ENCODE assay signal across 35 mouse cellular contexts in genomic region chr8:107578541-107578940, GRCm38 (mm10). TPM values are rescaled to one million over a fixed set of nuclear protein-coding genes. Genes with fewer than 3 reads are reported as not detected.
DNase-seq lines count a peak whose midpoint lies in the region; ATAC-seq and TF ChIP-seq lines count a peak whose summit lies in the region.
"Had no signal": no experiment of that assay in that cellular context is flagged by ENCODE, and none has a peak within 500 bp of the region (broad histone marks: within the 10 kb centered on the region; RNA-seq: fewer than 3 reads in every experiment).

No protein-coding gene starts in this region.

- no peak overlapping the region for H3K4me2 ChIP-seq in liver, embryonic 15.5 days
- H3K4me2 ChIP-seq: embryonic facial prominence, embryonic 12.5 days; heart, embryonic 13.5 days; intestine, embryonic 15.5 days; limb, embryonic 13.5 days; stomach, embryonic 15.5 days had no signal

- H3K4me3 ChIP-seq in heart, embryonic 10.5 days, result no peak overlapping the region
- no peak overlapping the region for H3K4me3 ChIP-seq in bone marrow, adult 2 months (replicated peaks; ENCODE audit: control insufficient read depth, low read depth, low read length)
- H3K4me3 ChIP-seq in liver, embryonic 15.5 days (replicated peaks), result no peak overlapping the region
- H3K4me3 ChIP-seq: embryonic facial prominence, embryonic 12.5 days; forebrain, embryonic 10.5 days; heart, embryonic 13.5 days; hindbrain, embryonic 10.5 days; intestine, embryonic 15.5 days; limb, embryonic 13.5 days; stomach, embryonic 15.5 days had no signal

- TF ChIP-seq CTCF in bone marrow, adult 2 months (IDR thresholded peaks at IDR 0.05; ENCODE audit: control insufficient read depth, insufficient read depth, low read length), result no peak

- H3K27ac ChIP-seq in heart, embryonic 10.5 days, result no peak overlapping the region
- 0 out of 2 replicates have a peak overlapping the region, but pooled peaks have one; percentile 15 for H3K27ac ChIP-seq in bone marrow, adult 2 months (ENCODE audit: control insufficient read depth, insufficient read depth, low read depth, low read length, poor library complexity)
- H3K27ac ChIP-seq in liver, embryonic 15.5 days (replicated peaks), result peak overlapping the region; percentile 84
- H3K27ac ChIP-seq: embryonic facial prominence, embryonic 12.5 days; forebrain, embryonic 10.5 days; heart, embryonic 13.5 days; hindbrain, embryonic 10.5 days; intestine, embryonic 15.5 days; kidney, postnatal 0 days; macrophage; stomach, embryonic 15.5 days had no signal

- H3K9ac ChIP-seq in liver, embryonic 15.5 days, result no peak overlapping the region
- H3K9ac ChIP-seq: embryonic facial prominence, embryonic 12.5 days; forebrain, postnatal 0 days; heart, embryonic 13.5 days; intestine, embryonic 15.5 days; limb, embryonic 13.5 days; stomach, embryonic 15.5 days had no signal

- TF ChIP-seq POLR2A in bone marrow, adult 2 months (IDR thresholded peaks at IDR 0.05; ENCODE audit: borderline replicate concordance, control insufficient read depth, low read depth, low read length), result no peak

- H3K4me1 ChIP-seq in heart, embryonic 10.5 days, result no peaks in the 10 kb centered on the region
- peaks cover 6% of the 10 kb centered on the region for H3K4me1 ChIP-seq in bone marrow, adult 2 months (ENCODE audit: control insufficient read depth, insufficient read depth, low read length)
- H3K4me1 ChIP-seq in liver, embryonic 15.5 days (replicated peaks), result peaks cover 33% of the 10 kb centered on the region
- H3K4me1 ChIP-seq: embryonic facial prominence, embryonic 12.5 days had no signal

- intact Hi-C loops in heart, postnatal 36 days (cut with DNase I), result loop anchor here (5.0 to 10.0 kb wide), 2 partner anchors 166 to 474 kb away; no protein-coding TSS in a partner anchor

- H3K9me3 ChIP-seq in heart, embryonic 10.5 days, result no peaks in the 10 kb centered on the region
- H3K9me3 ChIP-seq in liver, embryonic 15.5 days (replicated peaks), result no peaks in the 10 kb centered on the region
- H3K9me3 ChIP-seq: embryonic facial prominence, embryonic 12.5 days; forebrain, embryonic 10.5 days; heart, embryonic 13.5 days; hindbrain, embryonic 10.5 days; intestine, embryonic 15.5 days; limb, embryonic 13.5 days; stomach, embryonic 15.5 days had no signal

- H3K27me3 ChIP-seq in heart, embryonic 10.5 days (ENCODE audit: insufficient read depth, poor library complexity, severe bottlenecking), result no peaks in the 10 kb centered on the region
- no peaks in the 10 kb centered on the region for H3K27me3 ChIP-seq in liver, embryonic 15.5 days
- H3K27me3 ChIP-seq: embryonic facial prominence, embryonic 12.5 days; heart, embryonic 13.5 days; intestine, embryonic 15.5 days; limb, embryonic 13.5 days; stomach, embryonic 15.5 days had no signal

- WGBS in heart, embryonic 10.5 days, result 85% methylated on average over 8 of the region's 8 CpGs
- 65% methylated on average over 8 of the region's 8 CpGs for WGBS in bone marrow, adult 2 months
- whole genome bisulfite sequencing in liver, embryonic 15.5 days (ENCODE audit: insufficient replicate concordance), result 70% methylated on average over 8 of the region's 8 CpGs

- H3K36me3 ChIP-seq in heart, embryonic 10.5 days, result peaks cover 59% of the 10 kb centered on the region
- peaks cover 55% of the 10 kb centered on the region for H3K36me3 ChIP-seq in liver, embryonic 15.5 days (replicated peaks)

- peak; percentile 60 for DNase-seq in heart, embryonic 10.5 days (ENCODE audit: low spot score)
- no peak for DNase-seq in heart, postnatal 36 days
- DNase-seq in 416B (ENCODE audit: low read depth), result peak; percentile 19
- no peak for DNase-seq in lung, adult 18-20 months
- DNase-seq in thymus, postnatal 0 days (ENCODE audit: low spot score), result no peak
- DNase-seq: adrenal gland, adult 8-10 months; B cell, adult 2 months; cerebellum, adult 11 months; cerebellum, adult 9-10 months; cerebellum, postnatal 36 days; embryo, embryonic 11 days; forebrain, postnatal 0 days; gastrocnemius, postnatal 25 days; heart, adult 18-20 months; heart, postnatal 10 days; kidney, adult 8-10 months; kidney, postnatal 4 days; lung, adult 2 months; lung, postnatal 10 days; midbrain, embryonic 14.5 days; right cerebral cortex, postnatal 25 days; thymus, adult 18-20 months had no signal

- no peak for ATAC-seq in liver, embryonic 15.5 days (ENCODE audit: insufficient read depth)
- ATAC-seq: activated CD4-positive, CD25-positive, alpha-beta regulatory T cell, adult 4 months; forebrain, postnatal 0 days; hindbrain, embryonic 16.5 days; intestine, embryonic 15.5 days had no signal

RNA-seq across cellular contexts. Expression of gene Psmd7, which starts 9.7 kb away (rescaled TPM):
- 248 and 324 TPM in 2 replicates for polyA plus RNA-seq in heart, embryonic 10.5 days (2016; fragmentation: Nextera tagmentation; extraction: Ambion mirVana)
- 100 to 1,000 TPM in 1 of 2 experiments, 10 to 100 TPM in 1; 95.7 to 104 TPM for total RNA-seq in heart, postnatal 36 days (2021)
- polyA plus RNA-seq in bone marrow, adult 2 months (2011; ENCODE audit: insufficient read depth, insufficient read length, low replicate concordance, missing spikeins), result 52.1 and 67.1 TPM in 2 replicates
- 118 and 120 TPM in 2 replicates for polyA plus RNA-seq in liver, embryonic 15.5 days (2015; fragmentation: Nextera tagmentation; extraction: Ambion mirVana)
- polyA plus RNA-seq in thymus, postnatal 0 days (2015; fragmentation: Nextera tagmentation; extraction: Ambion mirVana), result 224 and 229 TPM in 2 replicates

Comparison
In these comparisons a context has a peak if more than half of its experiments do, and no peak if none do; other contexts are left out.
1. DNase-seq: peak in heart, embryonic 10.5 days (single experiment) and 416B (single experiment); none in heart, postnatal 36 days (0 of 2), lung, adult 18-20 months (0 of 2) and thymus, postnatal 0 days (single experiment).